Mouse (Mus musculus) naive thymus-derived CD4-positive, alpha-beta T cell, adult 2 months (primary cell): Measurements from ENCODE around the gene Gtf2b.

Experiments used
- DNase-seq: peaks from one replicate; pipeline ENCODE4 v3.0.0-alpha.2; 2011; ENCODE audit warnings: low read depth

Gtf2b gene

DNA sequence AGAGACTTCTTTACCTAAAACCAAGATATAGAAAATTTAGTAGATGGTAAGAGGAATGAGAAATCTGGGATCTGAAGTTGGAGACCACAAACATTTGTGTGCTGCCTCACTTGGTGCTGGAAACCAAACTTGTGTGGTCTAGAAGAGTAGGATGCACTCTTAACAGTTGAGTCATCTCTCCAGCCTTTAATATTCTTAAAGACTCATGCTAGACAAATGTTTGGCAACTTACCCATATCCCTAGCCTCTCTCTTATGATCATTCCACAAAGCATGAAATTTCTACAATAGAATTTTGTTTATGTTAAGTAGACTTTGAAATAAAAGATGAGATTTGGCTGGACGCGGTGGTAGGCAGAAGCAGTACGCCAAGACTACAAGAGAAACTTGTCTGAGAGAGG, 52.7 kb downstream of the Gtf2b start:
- DNase-seq: no peak

DNA sequence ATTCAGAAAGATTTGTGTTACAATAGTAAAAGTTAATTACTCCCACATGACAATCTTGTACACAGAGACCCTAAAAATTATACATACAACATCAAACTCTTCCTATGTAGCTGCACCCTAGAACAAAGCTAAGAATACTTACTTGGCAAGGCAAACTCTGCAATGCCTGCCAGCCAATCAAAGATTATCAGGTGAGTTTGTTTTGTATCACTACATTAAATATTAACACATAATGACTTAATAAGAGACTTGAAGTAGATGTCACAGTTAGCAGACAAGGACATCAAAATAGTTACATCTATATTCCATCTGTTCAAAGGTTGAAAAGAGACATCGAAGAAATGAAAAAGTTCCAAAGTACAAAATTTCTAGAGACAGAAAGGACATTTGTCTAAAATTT, 58.8 kb downstream of the Gtf2b start:
- no peak for DNase-seq

DNA sequence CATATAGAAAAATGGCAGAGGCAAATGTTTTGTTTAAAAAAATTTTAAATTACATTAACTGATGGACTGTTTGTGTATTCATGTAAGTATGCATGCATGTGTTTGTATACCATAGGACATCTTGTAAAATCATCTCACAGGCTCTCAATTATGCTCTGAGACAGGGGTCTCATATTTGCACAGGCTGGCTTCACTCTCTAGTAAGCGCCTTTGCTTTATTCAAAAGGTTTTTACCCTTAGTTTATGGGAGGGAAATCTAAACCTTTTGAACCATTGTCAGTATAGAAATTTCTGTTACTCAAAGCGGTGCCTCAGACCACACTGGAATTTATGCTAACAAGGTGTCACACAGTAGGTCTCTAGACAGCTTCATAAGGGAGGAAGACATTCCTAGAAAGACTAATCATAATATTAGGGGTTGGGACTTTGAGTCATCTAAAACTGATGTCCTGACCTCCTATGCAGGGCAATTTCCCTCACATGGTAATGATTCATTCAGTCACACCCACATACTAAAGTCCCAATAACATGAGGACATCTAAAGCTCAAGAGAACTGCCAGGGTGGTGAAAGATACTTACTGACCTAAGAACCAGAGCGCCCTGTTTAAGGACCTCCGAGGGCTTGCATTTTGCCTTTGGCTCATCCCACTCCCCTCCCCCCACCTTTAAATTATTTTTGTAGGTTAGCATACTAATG, 61.8 kb downstream of the Gtf2b start:
- no peak for DNase-seq

DNA sequence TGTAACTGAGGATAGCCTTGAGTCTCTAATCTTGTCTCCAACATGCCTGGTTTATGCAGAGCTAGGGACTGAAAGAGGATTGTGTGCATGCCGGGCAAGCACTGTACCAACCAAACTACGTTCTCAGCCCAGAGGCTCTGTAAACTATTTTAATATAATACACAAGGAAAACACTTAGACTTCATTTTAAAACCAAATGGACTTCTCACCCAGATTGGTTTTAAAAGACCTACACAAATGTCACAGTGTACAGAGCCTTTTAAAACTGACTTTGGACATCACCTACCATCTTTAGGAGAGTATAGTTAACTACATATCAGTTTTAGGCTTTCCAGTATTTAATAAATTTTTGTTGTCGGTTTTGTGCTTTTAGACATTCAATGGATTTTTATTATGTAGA, 68.1 kb downstream of the Gtf2b start:
- no peak for DNase-seq
